Mouse (Mus musculus) brain, embryonic 14.5 days (tissue): ENCODE measurements around the gene Aqp5.

Experiments
- CTCF ChIP-seq: fragments of 200-500 bp; IDR thresholded peaks from 2 replicates; pipeline ENCODE4 v1.5.1; 2012; ENCODE audit warnings: inconsistent platforms, mild to moderate bottlenecking, moderate library complexity, borderline replicate concordance; ENCODE audit not compliant: insufficient read depth, insufficient read length; ENCODE audit errors: extremely low read depth
- POLR2A ChIP-seq: fragments of 200-500 bp; IDR thresholded peaks from 2 replicates; pipeline ENCODE4 v1.6.1; 2012; ENCODE audit warnings: mild to moderate bottlenecking, inconsistent platforms, borderline replicate concordance; ENCODE audit not compliant: poor library complexity, insufficient read depth, insufficient read length, severe bottlenecking; ENCODE audit errors: extremely low read depth

- TF ChIP-seq POLR2A (no peak), CTCF (no peak)
Measured at GRCm38 (mm10) chr15:99549901-99550300, 40.7 kb upstream of the Aqp5 start.
